Mouse (Mus musculus) fibroblast of lung, adult 2 months (primary cell): ENCODE measurements around the gene Syt13.
A peak's percentile ranks its signal among the peaks of the same experiment; 100 is the strongest.

ENCODE experiments used
- DNase-seq: peaks from one replicate; pipeline ENCODE4 v3.0.0-alpha.2; 2011; ENCODE audit warnings: low read depth

Gene Syt13

DNA sequence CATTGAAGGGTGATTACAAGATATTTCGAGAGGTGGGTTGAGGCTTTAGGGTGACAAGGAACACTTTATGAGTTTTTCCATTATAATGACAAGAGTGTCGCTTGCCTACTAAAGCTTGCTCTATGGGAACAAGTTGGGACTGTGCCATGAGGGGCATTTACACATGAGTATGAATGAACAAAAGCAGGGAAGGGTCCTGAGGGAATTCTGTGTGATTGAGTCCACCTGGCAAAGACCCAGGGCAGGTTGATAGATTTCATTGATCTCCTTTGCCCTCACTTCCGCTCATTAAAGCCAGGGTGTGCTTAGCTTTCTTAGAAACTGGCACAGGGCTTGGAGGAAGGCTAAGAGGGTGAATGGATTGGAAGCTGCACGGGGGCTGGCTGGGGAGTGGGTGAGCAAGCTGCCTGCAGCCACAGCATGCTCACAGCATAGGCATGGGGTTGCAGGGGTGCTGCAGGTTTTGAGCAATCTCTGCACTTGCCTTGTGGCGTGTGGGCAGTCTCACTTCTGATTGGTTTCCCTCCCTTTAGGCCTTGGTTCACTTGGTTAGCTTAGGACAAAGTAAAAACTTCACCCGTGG is 9.9 kb downstream of the Syt13 start:
- no peak for DNase-seq

GRCm38 (mm10) chr2:92929696-92930095 is 14.8 kb downstream of the Syt13 start:
- DNase-seq: no peak

- DNase-seq: no peak
These were observed 16.2 kb downstream of the Syt13 start for GRCm38 (mm10) chr2:92931061-92931460.

DNA sequence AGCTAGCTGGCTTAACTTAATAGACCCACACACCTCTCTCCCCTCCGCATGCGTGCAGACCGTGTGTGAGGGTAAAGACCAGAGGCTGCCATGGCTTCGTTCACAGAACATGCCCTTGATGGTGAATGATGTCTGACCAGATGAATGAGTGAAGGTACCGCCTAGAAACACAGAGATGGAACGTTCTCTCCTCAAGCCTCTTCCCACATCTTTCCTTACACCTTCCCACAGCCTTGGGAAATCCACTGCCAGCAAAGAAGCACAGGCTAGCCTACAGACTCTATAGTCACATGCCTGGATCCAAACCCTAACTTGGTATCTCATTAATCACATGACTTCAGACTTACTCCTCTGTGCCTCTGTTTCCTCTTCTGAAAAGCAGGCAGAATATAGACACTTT is 18.5 kb downstream of the Syt13 start:
- DNase-seq: no peak

GRCm38 (mm10) chr2:92934312-92934982 is 19.5 kb downstream of the Syt13 start:
- DNase-seq: no peak

GRCm38 (mm10) chr2:92935483-92935882 is 20.6 kb downstream of the Syt13 start:
- no peak for DNase-seq

DNA sequence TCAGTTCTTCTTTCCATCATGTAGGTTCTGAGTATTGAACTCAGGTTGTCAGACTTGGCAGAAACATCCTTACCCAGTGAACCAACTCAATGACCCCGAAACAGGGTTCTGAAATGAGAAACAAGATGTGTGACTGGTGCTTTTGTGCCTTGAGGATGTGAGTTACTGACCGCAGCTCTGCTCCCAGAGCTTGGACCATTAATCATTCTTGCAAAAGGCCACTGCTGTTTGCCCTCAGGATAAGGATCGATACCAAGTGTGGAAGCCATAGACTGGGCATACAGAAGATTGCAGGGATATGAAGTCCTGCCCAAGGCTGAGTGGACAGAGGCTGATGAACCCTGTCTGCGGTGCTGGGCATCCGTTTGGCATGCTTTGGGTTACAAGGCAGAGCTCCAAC is 23.2 kb downstream of the Syt13 start:
- DNase-seq: no peak

DNA sequence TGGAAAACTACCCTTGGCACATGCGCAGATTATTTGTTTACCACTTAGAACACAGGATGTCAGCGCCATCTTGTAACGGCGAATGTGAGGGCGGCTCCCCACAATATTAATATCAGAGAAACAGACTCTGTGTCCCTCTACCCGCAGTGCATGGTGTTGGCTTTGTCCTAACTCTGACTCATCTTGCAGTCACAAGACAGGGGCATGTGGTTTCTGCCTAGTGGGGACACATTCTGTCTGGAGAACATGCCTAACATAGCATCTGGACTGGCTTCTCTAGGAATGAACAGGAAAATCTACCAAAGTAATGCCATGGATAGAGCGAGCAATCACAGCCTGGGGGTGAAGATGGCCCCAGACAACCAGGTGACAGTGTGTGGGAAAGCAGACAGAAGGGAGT is 23.9 kb downstream of the Syt13 start:
- DNase-seq: no peak

GRCm38 (mm10) chr2:92940963-92941362 is 26.1 kb downstream of the Syt13 start:
- no peak for DNase-seq

DNA sequence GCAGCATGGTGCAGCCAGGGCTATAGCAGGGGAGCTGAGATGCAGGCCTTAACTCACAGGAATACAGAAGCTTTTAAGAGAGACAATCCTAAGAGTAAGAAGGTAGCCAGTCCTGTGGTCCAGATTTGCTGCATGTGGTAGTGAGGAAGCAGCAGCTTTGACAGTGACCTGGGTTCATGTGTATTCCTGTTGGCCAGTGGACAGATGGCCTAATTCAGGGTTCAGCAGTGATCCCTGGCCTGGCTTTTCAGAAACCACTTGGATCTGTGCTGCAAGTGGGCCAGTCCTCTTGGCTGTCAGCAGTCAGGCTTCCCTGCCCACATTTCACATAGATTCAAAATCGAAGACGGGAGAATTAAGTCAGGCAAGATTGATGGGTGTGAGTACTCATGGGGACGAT is 26.6 kb downstream of the Syt13 start:
- no peak for DNase-seq

DNA sequence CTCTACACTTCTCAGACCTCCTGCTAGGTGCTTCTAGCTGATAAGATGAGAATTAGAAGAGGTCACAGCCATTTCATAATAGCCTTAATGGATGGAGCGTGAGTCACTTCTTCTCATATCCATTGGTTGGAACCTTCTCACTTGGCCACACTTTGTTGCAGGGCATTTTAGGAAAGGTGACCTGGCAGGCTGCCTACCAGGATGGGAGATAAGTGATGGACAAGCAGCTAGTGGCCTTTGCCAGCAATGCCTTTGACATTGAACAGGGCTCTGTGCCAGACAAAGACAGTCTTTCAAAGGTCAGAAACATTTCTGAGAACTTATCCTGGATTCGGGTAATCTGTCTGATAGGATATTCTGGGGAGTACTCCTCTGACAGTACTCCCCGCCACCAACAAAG is 28.5 kb downstream of the Syt13 start:
- no peak for DNase-seq

DNA sequence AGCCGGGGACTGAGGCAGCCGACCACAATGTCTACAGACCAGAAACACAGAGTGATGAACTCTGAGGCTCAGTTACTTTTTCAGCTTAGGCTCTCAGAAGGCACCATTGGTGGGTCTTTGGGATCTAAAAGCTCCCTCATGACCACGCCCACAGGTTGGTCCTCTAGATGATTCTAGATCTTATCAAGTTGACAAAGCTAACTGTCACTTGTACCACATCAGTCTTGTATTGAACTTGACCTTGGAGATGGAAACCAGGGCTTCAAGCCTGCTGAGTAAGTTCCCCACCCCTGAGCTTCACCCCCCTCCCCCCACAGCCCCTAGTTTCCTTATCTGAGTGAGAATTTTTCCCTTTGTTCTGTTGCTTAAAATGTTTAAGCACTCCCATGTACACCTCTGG is 29.5 kb downstream of the Syt13 start:
- no peak for DNase-seq

- no peak for DNase-seq
These were observed 30.3 kb downstream of the Syt13 start for GRCm38 (mm10) chr2:92945125-92945746.

DNA sequence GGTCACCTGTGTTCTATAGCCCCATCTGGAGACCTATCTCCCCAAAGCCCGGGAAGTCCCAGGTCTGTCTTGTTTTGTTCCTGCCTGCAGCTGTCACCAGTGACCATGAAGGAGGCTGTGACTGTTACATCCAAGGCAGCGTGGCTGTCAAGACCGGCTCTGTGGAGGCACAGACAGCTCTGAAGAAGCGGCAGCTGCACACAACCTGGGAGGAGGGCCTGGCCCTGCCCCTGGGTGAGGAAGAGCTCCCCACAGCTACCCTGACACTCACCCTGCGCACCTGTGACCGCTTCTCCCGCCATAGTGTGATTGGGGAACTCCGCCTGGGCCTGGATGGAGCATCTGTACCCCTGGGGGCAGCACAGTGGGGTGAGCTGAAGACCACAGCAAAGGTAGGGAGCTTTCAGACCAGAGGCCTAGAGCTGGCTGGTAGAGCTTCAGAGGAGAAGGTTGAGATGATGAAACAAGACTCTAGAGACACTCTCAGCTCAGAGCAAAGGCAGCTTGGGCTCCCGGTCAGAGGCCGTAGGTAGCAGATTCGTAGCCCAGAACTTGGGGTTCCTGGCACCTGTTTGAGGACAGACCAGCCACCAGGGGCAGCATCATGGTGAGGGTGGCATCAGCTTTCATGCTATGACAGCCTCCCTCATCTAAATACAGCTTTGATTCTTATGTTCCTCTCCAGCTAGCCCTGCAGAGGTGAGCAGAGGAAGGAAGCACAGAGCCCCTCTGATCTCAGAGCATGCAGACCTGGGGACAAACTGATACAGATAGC is 31.1 kb downstream of the Syt13 start:
- no peak for DNase-seq

GRCm38 (mm10) chr2:92947981-92948698 is 33.2 kb downstream of the Syt13 start:
- peak; percentile 27 for DNase-seq

GRCm38 (mm10) chr2:92948699-92949300 is 33.9 kb downstream of the Syt13 start:
- DNase-seq: no peak

DNA sequence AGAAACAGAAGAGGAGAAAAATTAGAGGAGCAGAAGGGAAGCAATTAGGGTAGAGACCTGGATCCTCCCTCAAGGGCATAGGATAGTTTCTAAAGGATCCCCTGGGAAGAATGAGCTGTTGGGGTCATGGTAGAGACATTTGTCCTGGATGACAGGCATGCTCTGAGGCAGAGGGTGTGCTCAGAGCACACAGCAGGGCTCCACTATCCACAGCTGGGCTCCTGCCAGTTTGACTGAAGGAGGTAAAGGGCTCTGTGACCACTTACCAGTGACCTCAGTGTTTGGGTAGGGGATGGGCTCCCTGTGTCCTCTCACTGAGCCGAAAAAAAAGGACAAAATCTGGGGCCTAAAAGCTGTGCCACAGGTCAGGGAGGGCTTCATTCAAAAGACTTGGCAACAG is 34.6 kb downstream of the Syt13 start:
- DNase-seq: no peak

GRCm38 (mm10) chr2:92953450-92953849 is 38.6 kb downstream of the Syt13 start:
- no peak for DNase-seq

DNA sequence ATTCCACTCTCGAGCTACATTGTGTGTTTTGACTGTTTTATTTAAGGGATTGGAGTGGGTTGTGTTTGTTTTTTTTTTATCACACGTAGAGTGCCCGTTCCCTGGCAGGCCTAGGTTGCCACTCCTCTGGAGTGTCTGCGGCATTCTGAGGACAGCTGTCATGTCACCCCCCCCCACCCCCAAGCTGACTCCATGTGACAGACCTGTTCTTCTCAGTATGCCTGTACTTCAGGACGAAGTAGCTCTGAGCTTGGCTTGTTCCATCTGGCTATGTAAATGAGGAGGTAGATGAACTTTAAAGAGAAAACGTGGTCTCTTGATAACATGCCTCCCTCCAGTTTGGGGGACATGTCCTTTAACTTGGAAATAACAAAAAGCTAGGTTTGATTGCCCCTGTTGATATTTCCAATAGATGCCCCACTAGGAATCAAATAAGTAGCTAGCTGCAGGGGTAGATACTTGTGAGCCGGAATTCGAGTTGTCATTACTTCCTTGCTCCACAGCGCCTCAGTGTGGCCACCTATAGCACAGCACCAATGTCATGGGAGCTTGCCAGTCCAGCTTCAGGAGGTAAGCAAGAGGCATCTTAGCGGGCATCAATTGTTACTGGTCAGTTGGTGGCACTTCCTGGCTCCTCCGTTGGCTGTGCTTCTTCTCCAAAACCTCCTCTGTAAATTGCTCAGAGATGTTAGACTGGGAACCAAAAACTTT is 39.7 kb downstream of the Syt13 start:
- no peak for DNase-seq

GRCm38 (mm10) chr2:92956943-92957342 is 42.0 kb downstream of the Syt13 start:
- DNase-seq: no peak

- DNase-seq: no peak
These were observed 43.7 kb downstream of the Syt13 start for GRCm38 (mm10) chr2:92958640-92959039.
